Mouse (Mus musculus): ENCODE data around the gene Aldh1l1. TPM values are rescaled to one million over a fixed set of nuclear protein-coding genes. Genes with fewer than 3 reads are reported as not detected.

Gene Aldh1l1
- total and polyA plus RNA-seq, 3 experiments = 0.04 to 0.14 TPM; not detected in 1

DNA sequence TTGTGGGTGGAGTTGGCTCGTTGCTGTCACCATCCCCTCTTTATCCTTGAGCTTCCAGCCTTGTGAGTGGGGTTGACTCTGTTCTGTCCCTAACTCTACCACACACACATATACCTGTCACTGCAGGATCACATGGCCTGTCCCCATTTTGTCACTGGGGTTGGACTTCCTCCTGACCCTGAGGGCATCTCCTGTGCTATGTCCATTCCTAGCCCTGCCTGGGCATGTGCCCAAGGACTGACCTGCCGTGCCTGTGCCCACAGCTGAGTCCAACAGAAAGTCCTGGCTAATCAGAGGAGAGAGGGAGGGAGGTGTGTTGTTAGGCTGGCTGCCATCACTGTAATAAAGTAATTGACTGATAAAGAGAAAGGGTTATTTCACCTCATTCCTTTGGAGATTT is 58.2 kb downstream of the Aldh1l1 start:
- no peak overlapping the region for H3K9ac ChIP-seq (ENCODE audit: control insufficient read depth, low read depth, low read length, poor library complexity, severe bottlenecking)
- TF ChIP-seq JUND (IDR thresholded peaks at IDR 0.05; ENCODE audit: low read depth, low read length) (no peak), TAL1 (IDR thresholded peaks at IDR 0.05; ENCODE audit: low read length) (no peak), MYC (IDR thresholded peaks at IDR 0.05; ENCODE audit: low read depth, low read length) (no peak), HCFC1 (IDR thresholded peaks at IDR 0.05; ENCODE audit: low read depth, low read length) (no peak), USF1 (IDR thresholded peaks at IDR 0.05; ENCODE audit: low read depth, low read length) (no peak), SMC3 (IDR thresholded peaks at IDR 0.05; ENCODE audit: low read depth, low read length) (no peak), MAFK (IDR thresholded peaks at IDR 0.05; ENCODE audit: borderline replicate concordance, low read depth, low read length) (no peak), ELF1 (IDR thresholded peaks at IDR 0.05; ENCODE audit: low read depth, low read length) (no peak), KAT2A (conservative IDR thresholded peaks at IDR 0.05; ENCODE audit: low read depth, low read length) (no peak), ZC3H11A (IDR thresholded peaks at IDR 0.05; ENCODE audit: low read depth, low read length) (no peak), MYB (IDR thresholded peaks at IDR 0.05; ENCODE audit: low read depth, low read length) (no peak), RAD21 (IDR thresholded peaks at IDR 0.05; ENCODE audit: low read depth, low read length) (no peak), UBTF (IDR thresholded peaks at IDR 0.05; ENCODE audit: borderline replicate concordance, insufficient read depth, low read depth, low read length) (no peak), NRF1 (IDR thresholded peaks at IDR 0.05; ENCODE audit: insufficient read depth, low read depth, low read length, poor library complexity, severe bottlenecking) (no peak), CTCF (IDR thresholded peaks at IDR 0.05 in 2 of 3, conservative IDR thresholded peaks at IDR 0.05 in 1 of 3; ENCODE audit: control insufficient read depth in 1 of 3, insufficient read depth in 1 of 3, low read depth in 2 of 3, low read length in 3 of 3, poor library complexity in 1 of 3, severe bottlenecking in 1 of 3) (no peak), MEF2A (IDR thresholded peaks at IDR 0.05; ENCODE audit: extremely low read depth, insufficient replicate concordance, low read depth, low read length, poor library complexity, severe bottlenecking) (no peak), TCF12 (IDR thresholded peaks at IDR 0.05; ENCODE audit: low read depth, low read length) (no peak), MAX (IDR thresholded peaks at IDR 0.05; ENCODE audit: low read length) (no peak), POLR2AphosphoS2 (IDR thresholded peaks at IDR 0.05; ENCODE audit: low read length) (no peak), NELFE (IDR thresholded peaks at IDR 0.05; ENCODE audit: low read depth, low read length) (no peak)
- no peak overlapping the region for H3K27ac ChIP-seq (ENCODE audit: control insufficient read depth, low read depth, low read length)
- H3K36me3 ChIP-seq (ENCODE audit: control insufficient read depth in 1 of 2, insufficient read depth in 2 of 2, low read length in 2 of 2) = no peaks in the 10 kb centered on the region
- DNase-seq (ENCODE audit: low read depth, low spot score) = no peak
- no peaks in the 10 kb centered on the region for H3K9me3 ChIP-seq (replicated peaks; ENCODE audit: insufficient read depth, low read length)
- peaks cover 0 to 8% of the 10 kb centered on the region in 2 experiments for H3K27me3 ChIP-seq (ENCODE audit: control insufficient read depth in 1 of 2, insufficient read depth in 2 of 2, low read length in 2 of 2)
- no peaks in the 10 kb centered on the region for H3K4me1 ChIP-seq (ENCODE audit: control insufficient read depth in 1 of 2, insufficient read depth in 2 of 2, low read length in 2 of 2)
- no peaks in the 10 kb centered on the region for H3K79me2 ChIP-seq (ENCODE audit: control insufficient read depth, insufficient read depth, low read length, poor library complexity)
- no peak overlapping the region for H3K4me3 ChIP-seq (ENCODE audit: control insufficient read depth in 1 of 2, insufficient read depth in 1 of 2, low read depth in 2 of 2, low read length in 2 of 2)

DNA sequence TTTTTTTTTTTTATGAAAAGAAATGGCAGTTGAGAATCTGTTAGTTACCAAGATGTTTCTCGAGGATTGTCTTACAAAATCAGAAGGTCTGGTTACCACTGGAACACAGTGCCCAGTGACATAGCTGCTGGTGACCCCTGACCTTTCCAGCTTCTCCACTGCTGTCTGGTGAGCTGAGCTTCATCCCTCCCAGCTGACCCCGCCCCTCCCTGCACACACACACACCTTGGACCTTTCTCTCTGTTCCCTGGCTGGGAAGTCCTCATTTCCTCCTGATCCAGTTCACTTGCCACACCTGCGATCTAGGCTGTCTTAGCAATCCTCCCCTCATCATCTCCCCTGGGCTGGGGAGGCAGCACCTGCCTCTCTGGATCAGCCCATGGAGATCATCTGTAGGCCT is 60.0 kb downstream of the Aldh1l1 start:
- Histone ChIP-seq H3K27me3 (ENCODE audit: control insufficient read depth in 1 of 2, insufficient read depth in 2 of 2, low read length in 2 of 2) (peaks cover 0 to 13% of the 10 kb centered on the region in 2 experiments), H3K36me3 (ENCODE audit: control insufficient read depth in 1 of 2, insufficient read depth in 2 of 2, low read length in 2 of 2) (no peaks in the 10 kb centered on the region), H3K79me2 (ENCODE audit: control insufficient read depth, insufficient read depth, low read length, poor library complexity) (no peaks in the 10 kb centered on the region), H3K4me1 (ENCODE audit: control insufficient read depth in 1 of 2, insufficient read depth in 2 of 2, low read length in 2 of 2) (no peaks in the 10 kb centered on the region), H3K4me3 (ENCODE audit: control insufficient read depth in 1 of 2, insufficient read depth in 1 of 2, low read depth in 2 of 2, low read length in 2 of 2) (no peak overlapping the region), H3K9ac (ENCODE audit: control insufficient read depth, low read depth, low read length, poor library complexity, severe bottlenecking) (no peak overlapping the region), H3K9me3 (replicated peaks; ENCODE audit: insufficient read depth, low read length) (no peaks in the 10 kb centered on the region), H3K27ac (ENCODE audit: control insufficient read depth, low read depth, low read length) (no peak overlapping the region)
- DNase-seq (ENCODE audit: low read depth, low spot score) = no peak
- TF ChIP-seq NRF1 (IDR thresholded peaks at IDR 0.05; ENCODE audit: insufficient read depth, low read depth, low read length, poor library complexity, severe bottlenecking) = no peak
- no peak for TF ChIP-seq BHLHE40 (IDR thresholded peaks at IDR 0.05; ENCODE audit: borderline replicate concordance, low read depth, low read length)
- no peak for TF ChIP-seq USF1 (IDR thresholded peaks at IDR 0.05; ENCODE audit: low read depth, low read length)
- no peak for TF ChIP-seq UBTF (IDR thresholded peaks at IDR 0.05; ENCODE audit: borderline replicate concordance, insufficient read depth, low read depth, low read length)
- TF ChIP-seq POLR2AphosphoS5 (IDR thresholded peaks at IDR 0.05; ENCODE audit: borderline replicate concordance, low read depth, low read length) = no peak
- no peak for TF ChIP-seq MXI1 (IDR thresholded peaks at IDR 0.05; ENCODE audit: low read depth, low read length)
- TF ChIP-seq POLR2AphosphoS2 (IDR thresholded peaks at IDR 0.05; ENCODE audit: low read length) = no peak
- no peak for TF ChIP-seq POLR2A (IDR thresholded peaks at IDR 0.05; ENCODE audit: control insufficient read depth in 1 of 2, insufficient read depth in 1 of 2, low read depth in 1 of 2, low read length in 2 of 2, poor library complexity in 1 of 2)
- TF ChIP-seq MYB (IDR thresholded peaks at IDR 0.05; ENCODE audit: low read depth, low read length) = no peak
- TF ChIP-seq SMC3 (IDR thresholded peaks at IDR 0.05; ENCODE audit: low read depth, low read length) = no peak
- TF ChIP-seq SIN3A (IDR thresholded peaks at IDR 0.05; ENCODE audit: low read length) = no peak
- TF ChIP-seq CTCF (IDR thresholded peaks at IDR 0.05 in 2 of 3, conservative IDR thresholded peaks at IDR 0.05 in 1 of 3; ENCODE audit: control insufficient read depth in 1 of 3, insufficient read depth in 1 of 3, low read depth in 2 of 3, low read length in 3 of 3, poor library complexity in 1 of 3, severe bottlenecking in 1 of 3) = no peak
- no peak for TF ChIP-seq USF2 (IDR thresholded peaks at IDR 0.05; ENCODE audit: borderline replicate concordance in 1 of 2, insufficient read depth in 1 of 2, low read depth in 1 of 2, low read length in 2 of 2)
- no peak for TF ChIP-seq CHD1 (IDR thresholded peaks at IDR 0.05; ENCODE audit: low read depth, low read length)
